Mouse (Mus musculus): ENCODE data around the gene Inpp5b.

DNA sequence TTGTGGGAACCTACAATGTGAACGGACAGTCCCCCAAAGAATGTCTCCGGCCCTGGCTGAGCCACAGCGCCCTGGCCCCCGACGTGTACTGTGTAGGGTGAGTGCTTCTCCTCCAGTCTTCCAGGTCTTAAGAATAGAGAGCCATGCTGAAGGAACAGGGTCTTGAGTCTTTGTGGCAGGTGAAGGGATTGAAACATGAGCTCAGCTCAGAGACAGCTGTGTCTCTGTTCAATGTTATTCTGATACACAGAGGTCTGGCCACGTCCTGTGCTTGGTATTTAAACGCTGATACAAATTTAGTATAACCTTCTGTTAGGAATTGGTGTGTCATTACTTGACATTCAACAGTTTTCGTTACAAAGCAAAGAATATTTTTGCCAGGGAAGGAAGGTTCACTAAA is 40.7 kb downstream of the Inpp5b start:
- TF ChIP-seq POLR2A (IDR thresholded peaks at IDR 0.05; ENCODE audit: low read depth, low read length) (no peak), CTCF (IDR thresholded peaks at IDR 0.05; ENCODE audit: borderline replicate concordance, insufficient read depth, low read length) (no peak)
